Mouse (Mus musculus) spleen, adult 2 months (tissue): ENCODE measurements around the gene Spata31d1b.
"Not testable (repeated sequence)": the region's sequence is repeated elsewhere in the genome, so short reads cannot be mapped to it uniquely, and the experiment has no call there.

Experiments used
- CTCF ChIP-seq: fragments of 200-500 bp; IDR thresholded peaks from 2 replicates; pipeline ENCODE4 v1.5.1; 2011; ENCODE audit warnings: mild to moderate bottlenecking, inconsistent platforms; ENCODE audit not compliant: insufficient read depth, insufficient read length, insufficient replicate concordance; ENCODE audit errors: extremely low read depth
- POLR2A ChIP-seq: fragments of 200-500 bp; IDR thresholded peaks from 2 replicates; pipeline ENCODE4 v1.6.1; 2011; ENCODE audit warnings: low read depth, low read length, inconsistent platforms

- not testable (repeated sequence) for TF ChIP-seq CTCF, POLR2A
Observed at GRCm38 (mm10) chr13:59711984-59712383, at the start of gene Spata31d1b.
